Mouse (Mus musculus): ENCODE measurements around the gene Nynrin. TPM values are rescaled to one million over a fixed set of nuclear protein-coding genes. Genes with fewer than 3 reads are reported as not detected.

The Nynrin gene
- polyA plus RNA-seq, 1 experiment from 2014 or later = 9.3 TPM

DNA sequence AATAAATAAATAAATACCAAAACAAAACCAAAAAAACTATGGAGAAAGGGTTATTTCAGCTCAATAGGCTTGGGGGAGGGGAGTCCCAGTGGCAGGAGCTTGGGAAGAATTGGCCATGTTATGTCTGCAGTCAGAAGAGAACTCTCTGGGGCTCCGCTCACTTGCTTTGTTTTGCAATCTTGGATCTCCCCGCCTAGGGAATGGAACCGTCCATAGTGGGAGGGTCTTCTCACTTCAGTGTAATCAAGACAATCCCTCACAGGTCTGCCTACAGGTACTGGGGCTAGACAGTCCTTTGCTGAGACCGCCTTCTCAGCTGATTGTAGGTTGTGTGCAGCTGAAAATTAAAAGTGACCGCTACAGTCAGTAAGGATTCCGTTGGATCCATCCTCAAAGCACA is 15.7 kb downstream of the Nynrin start:
- H3K27ac ChIP-seq = no peak overlapping the region
- H3K4me2 ChIP-seq = no peak overlapping the region
- H3K4me1 ChIP-seq = peaks cover 8% of the 10 kb centered on the region
- ATAC-seq = no peak
- peaks cover 80% of the 10 kb centered on the region for H3K36me3 ChIP-seq (ENCODE audit: poor library complexity, severe bottlenecking)
- WGBS = 97% methylated on average over 6 of the region's 6 CpGs
- H3K27me3 ChIP-seq = no peaks in the 10 kb centered on the region
- H3K4me3 ChIP-seq = no peak overlapping the region
- no peak overlapping the region for H3K9ac ChIP-seq
- no peaks in the 10 kb centered on the region for H3K9me3 ChIP-seq (replicated peaks)

DNA sequence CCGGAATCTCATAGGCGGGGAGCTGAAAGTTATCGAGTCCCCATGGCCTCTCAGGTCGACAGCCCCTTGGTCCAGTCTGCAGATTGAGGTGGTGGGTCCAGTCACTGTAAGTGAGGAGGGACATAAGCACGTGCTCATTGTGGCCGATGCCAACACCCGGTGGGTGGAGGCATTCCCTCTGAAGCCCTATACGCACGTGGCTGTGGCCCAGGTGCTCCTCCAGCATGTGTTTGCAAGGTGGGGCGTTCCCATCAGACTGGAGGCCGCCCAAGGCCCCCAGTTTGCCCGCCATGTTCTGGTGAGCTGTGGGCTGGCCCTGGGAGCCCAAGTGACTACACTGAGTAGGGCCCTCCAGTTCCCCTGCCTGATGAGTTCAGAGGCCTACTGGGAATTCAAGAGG is 18.2 kb downstream of the Nynrin start:
- peaks cover 56% of the 10 kb centered on the region for H3K36me3 ChIP-seq (ENCODE audit: poor library complexity, severe bottlenecking)
- no peak for ATAC-seq
- 93% methylated on average over 12 of the region's 12 CpGs for WGBS

DNA sequence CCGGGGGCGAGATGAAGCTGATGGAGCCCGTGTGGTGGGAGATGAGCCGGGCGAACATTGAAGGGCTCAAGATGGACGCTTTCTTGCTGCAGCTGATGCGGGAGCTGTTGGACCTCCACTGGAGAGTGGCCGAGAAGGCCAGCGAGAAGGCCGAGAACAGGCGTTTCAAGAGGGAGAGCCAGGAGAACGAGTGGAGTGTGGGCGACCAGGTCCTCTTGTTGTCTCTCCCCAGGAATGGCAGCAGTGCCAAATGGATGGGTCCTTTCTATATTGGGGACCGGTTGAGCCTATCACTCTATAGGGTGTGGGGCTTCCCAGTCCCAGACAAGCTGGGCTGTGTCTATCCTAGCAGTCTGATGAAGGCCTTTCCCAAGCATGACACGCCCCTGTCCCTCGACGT is 18.7 kb downstream of the Nynrin start:
- Histone ChIP-seq H3K36me3 (ENCODE audit: poor library complexity, severe bottlenecking) (peaks cover 56% of the 10 kb centered on the region), H3K9me3 (replicated peaks) (no peaks in the 10 kb centered on the region), H3K4me2 (no peak overlapping the region), H3K27ac (no peak overlapping the region), H3K4me1 (peaks cover 8% of the 10 kb centered on the region), H3K4me3 (no peak overlapping the region), H3K27me3 (no peaks in the 10 kb centered on the region), H3K9ac (no peak overlapping the region)
- 91% methylated on average over 17 of the region's 17 CpGs for WGBS
- no peak for ATAC-seq

More for the DNA sequence above, 18.2 kb downstream of the Nynrin start:
- no peak overlapping the region for H3K4me3 ChIP-seq
- H3K9ac ChIP-seq = no peak overlapping the region
- H3K4me1 ChIP-seq = peaks cover 8% of the 10 kb centered on the region
- no peaks in the 10 kb centered on the region for H3K27me3 ChIP-seq
- H3K27ac ChIP-seq = no peak overlapping the region
- H3K9me3 ChIP-seq (replicated peaks) = no peaks in the 10 kb centered on the region
- no peak overlapping the region for H3K4me2 ChIP-seq

DNA sequence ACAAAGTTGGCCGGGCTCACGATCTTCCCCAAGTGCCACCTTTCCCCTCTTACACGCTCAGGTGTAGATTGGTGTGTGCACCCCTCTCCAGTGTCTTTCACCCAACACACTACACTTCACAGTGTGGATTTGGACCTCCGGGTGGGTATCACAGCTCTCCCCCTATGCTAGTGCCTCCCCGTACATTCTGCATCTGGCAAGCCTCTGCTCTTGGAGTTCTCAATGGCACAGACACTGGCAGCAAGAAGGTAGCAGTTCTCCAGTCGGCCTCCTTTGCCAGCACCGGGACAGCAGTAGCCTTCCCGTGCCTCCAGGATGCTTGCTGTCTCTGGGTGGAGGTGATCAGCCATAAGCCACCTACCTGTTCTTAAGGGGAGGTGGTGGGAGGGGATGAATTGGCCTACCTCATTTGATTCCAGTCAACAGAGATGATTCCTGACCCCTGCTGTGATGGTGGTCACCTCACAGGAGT is 19.5 kb downstream of the Nynrin start:
- 82% methylated on average over 8 of the region's 8 CpGs for WGBS
- Histone ChIP-seq H3K27ac (no peak overlapping the region), H3K9ac (peak overlapping the region; percentile 3), H3K4me2 (peak overlapping the region; percentile 49), H3K27me3 (no peaks in the 10 kb centered on the region), H3K4me1 (peaks cover 8% of the 10 kb centered on the region), H3K36me3 (ENCODE audit: poor library complexity, severe bottlenecking) (peaks cover 48% of the 10 kb centered on the region), H3K4me3 (no peak overlapping the region), H3K9me3 (replicated peaks) (no peaks in the 10 kb centered on the region)
- ATAC-seq = peak; percentile 3; the same call in 1 of the 2 replicates

DNA sequence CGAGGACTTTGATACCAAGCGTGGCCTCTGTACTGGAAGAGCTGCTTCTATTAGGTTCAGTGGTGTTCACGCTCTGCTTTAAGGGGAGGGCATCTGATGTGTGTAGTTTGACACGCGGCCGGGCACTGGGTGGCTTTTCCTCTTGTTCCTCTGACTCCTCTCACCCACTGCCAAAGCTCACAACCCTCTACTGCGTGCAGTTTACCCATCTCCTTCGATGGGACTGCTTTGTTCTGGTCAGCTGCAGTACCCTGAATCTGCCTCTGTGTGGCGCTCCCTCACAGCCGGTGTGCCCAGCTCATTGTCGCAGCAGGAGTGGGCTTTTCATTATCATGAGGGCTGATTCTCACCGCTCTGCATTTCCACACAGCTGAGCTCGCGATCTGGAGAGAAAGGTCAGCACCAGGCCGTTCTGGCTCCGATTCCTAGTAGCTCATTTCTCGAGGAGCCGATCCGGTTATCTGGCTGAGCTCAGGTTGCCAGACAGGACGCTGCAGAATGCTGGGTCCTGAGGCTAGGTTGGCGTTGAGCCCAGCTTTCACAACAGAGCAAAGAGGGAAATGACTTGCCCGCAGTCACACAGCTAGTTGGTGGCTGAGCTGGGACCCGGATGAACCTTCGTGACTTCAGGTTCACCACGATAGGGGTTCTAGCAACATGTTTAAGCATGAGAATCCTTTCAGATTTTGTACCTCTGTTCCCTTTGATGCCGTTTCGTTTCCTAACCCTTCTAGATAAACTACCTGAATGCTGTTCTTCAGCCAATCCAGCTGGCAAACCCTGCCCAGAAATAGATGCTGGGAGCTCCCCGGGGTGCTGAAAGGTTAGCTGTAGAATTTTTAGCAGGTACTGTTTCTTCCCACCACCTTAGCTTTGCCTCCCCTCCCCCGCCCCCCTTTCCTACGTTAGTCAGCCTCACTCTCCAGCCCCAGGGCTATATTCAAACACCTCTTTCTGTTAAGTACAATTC is 20.2 kb downstream of the Nynrin start:
- peaks cover 41% of the 10 kb centered on the region for H3K36me3 ChIP-seq (ENCODE audit: poor library complexity, severe bottlenecking)
- H3K27ac ChIP-seq = no peak overlapping the region; the same call in none of the 2 replicates
- WGBS = 15% methylated on average over 30 of the region's 30 CpGs
- peak; percentile 68 for ATAC-seq
- peaks cover 8% of the 10 kb centered on the region for H3K4me1 ChIP-seq
- no peaks in the 10 kb centered on the region for H3K27me3 ChIP-seq
- H3K9ac ChIP-seq = peak overlapping the region; percentile 3
- peak overlapping the region; percentile 49 for H3K4me2 ChIP-seq
- H3K4me3 ChIP-seq = peak overlapping the region; percentile 19; the same call in 1 of the 2 replicates
- no peaks in the 10 kb centered on the region for H3K9me3 ChIP-seq (replicated peaks)

DNA sequence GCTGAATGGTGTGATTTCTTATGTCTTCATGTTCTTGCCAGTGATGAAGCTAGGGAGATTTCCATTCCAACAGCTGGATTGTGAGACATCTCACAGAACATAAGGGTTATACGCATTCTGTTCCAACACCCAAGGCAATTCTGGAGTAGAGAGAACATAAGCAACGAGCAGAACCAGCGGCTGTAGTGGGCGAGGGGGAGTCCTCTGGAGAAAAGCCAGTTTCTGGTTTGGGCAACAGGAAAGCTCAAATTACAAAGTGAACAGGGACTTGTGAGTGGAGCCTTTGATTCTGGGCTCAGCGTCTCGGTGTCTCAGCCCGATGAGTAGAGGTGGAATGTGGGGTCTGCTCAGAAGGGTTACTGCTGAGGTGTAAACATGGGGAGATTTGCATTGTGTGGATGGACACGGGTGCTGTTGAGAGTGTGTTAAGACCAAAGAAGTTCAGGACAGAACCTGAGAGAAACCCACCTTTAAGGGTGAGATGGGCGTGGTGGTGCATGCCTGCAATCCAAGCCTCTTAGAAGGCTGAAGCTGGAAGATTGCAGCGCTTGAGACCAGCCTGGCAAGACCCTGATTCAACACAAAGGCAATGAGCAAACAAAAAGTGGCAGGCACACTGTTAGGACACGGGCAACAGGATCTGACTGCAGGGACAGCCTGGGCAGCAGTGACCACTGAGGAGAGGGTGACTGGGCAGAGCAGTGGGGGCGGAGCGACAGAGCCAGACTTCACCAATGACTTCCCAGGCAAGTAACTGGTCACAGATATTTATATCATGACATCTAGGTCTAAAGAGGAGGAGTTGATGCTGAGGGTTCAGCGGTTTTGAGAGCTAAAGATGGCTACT is 23.9 kb downstream of the Nynrin start:
- no peaks in the 10 kb centered on the region for H3K9me3 ChIP-seq (replicated peaks)
- WGBS = 33% methylated on average over 14 of the region's 14 CpGs
- H3K27ac ChIP-seq = no peak overlapping the region
- H3K4me3 ChIP-seq = no peak overlapping the region
- ATAC-seq = no peak
- H3K9ac ChIP-seq = no peak overlapping the region
- H3K4me1 ChIP-seq = peaks cover 8% of the 10 kb centered on the region
- no peak overlapping the region for H3K4me2 ChIP-seq
- H3K36me3 ChIP-seq (ENCODE audit: poor library complexity, severe bottlenecking) = peaks cover 5% of the 10 kb centered on the region
- no peaks in the 10 kb centered on the region for H3K27me3 ChIP-seq

DNA sequence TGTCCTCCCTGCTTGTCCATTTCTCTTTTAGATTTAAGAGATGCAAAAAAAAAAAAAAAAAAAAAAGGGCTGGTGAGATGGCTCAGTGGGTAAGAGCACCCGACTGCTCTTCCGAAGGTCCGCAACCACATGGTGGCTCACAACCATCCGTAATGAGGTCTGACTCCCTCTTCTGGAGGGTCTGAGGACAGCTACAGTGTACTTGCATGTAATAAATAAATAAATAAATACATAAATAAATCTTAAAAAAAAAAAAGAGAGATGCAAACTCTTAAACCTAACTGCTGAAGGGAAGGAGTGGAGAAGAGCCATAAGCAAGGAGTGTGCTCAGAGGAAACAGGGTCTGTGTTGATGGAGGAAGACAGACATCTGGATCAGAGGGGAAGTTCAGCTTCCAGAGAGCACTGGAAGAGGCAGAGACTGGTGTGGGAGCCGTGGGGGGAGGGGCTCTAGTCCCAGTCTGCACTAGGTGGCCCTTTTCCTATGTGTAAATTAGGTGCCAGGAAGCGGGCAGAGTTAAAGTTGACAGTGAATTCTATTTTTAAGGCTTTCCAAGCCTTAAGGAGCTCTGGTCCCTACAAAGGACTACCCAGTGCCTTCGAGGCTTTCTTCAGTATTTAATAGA is 24.6 kb downstream of the Nynrin start:
- 38% methylated on average over 7 of the region's 7 CpGs for WGBS
- Histone ChIP-seq H3K36me3 (ENCODE audit: poor library complexity, severe bottlenecking) (no peaks in the 10 kb centered on the region), H3K9ac (no peak overlapping the region), H3K4me1 (peaks cover 6% of the 10 kb centered on the region), H3K4me2 (no peak overlapping the region), H3K4me3 (no peak overlapping the region), H3K27ac (no peak overlapping the region), H3K27me3 (no peaks in the 10 kb centered on the region), H3K9me3 (replicated peaks) (no peaks in the 10 kb centered on the region)
- ATAC-seq = no peak

DNA sequence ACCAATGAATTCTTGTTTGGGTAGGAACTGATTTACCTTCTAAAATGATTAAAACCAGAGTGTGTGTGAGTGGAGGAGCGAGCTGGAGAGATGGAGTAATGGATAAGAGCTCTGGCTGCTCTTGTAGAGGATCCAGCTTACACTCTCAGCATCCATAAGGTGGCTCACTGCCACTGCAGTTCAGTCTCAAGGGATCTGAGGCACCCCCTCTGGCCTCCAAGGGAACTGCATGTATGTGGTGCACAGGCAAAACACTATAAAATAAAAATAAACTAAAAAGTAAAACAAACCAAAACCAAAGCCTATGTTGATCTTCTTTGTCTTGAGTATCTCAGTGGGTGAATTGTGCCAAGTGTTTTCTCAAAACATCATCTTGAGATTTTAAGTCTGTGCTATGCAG is 25.8 kb downstream of the Nynrin start:
- H3K4me2 ChIP-seq = no peak overlapping the region
- no peak overlapping the region for H3K4me3 ChIP-seq
- H3K4me1 ChIP-seq = peaks cover 10% of the 10 kb centered on the region
- no peak overlapping the region for H3K9ac ChIP-seq
- no peaks in the 10 kb centered on the region for H3K36me3 ChIP-seq (ENCODE audit: poor library complexity, severe bottlenecking)
- no peak overlapping the region for H3K27ac ChIP-seq
- no peaks in the 10 kb centered on the region for H3K27me3 ChIP-seq
- peak; percentile 52; the same call in 1 of the 2 replicates for ATAC-seq
- H3K9me3 ChIP-seq (replicated peaks) = no peaks in the 10 kb centered on the region
- 32% methylated on average over 1 of the region's 1 CpGs for WGBS

DNA sequence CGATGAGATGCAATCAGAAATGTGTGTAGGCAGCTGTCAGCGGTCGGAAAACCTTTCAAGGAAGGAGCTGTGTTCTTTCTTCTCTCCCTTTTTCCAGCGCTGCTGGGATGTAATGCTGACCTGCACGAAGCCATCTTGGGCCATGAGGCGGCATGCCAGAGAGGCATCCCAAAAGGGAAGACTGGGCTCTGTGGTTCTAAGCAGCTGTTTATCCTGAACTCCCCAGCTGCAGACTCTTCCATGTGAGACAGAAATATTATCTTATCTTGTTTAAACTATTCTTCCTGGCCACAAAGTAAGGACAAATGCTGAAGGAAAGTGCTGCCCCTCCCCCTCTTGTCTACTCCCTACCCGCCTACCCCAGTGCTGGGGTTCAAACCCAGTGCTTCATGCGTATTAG is 27.2 kb downstream of the Nynrin start:
- Histone ChIP-seq H3K9ac (no peak overlapping the region), H3K4me1 (peaks cover 18% of the 10 kb centered on the region), H3K27me3 (no peaks in the 10 kb centered on the region), H3K9me3 (replicated peaks) (no peaks in the 10 kb centered on the region), H3K4me3 (no peak overlapping the region), H3K27ac (no peak overlapping the region), H3K4me2 (no peak overlapping the region), H3K36me3 (ENCODE audit: poor library complexity, severe bottlenecking) (no peaks in the 10 kb centered on the region)
- no peak for ATAC-seq
- WGBS = 88% methylated on average over 8 of the region's 8 CpGs

DNA sequence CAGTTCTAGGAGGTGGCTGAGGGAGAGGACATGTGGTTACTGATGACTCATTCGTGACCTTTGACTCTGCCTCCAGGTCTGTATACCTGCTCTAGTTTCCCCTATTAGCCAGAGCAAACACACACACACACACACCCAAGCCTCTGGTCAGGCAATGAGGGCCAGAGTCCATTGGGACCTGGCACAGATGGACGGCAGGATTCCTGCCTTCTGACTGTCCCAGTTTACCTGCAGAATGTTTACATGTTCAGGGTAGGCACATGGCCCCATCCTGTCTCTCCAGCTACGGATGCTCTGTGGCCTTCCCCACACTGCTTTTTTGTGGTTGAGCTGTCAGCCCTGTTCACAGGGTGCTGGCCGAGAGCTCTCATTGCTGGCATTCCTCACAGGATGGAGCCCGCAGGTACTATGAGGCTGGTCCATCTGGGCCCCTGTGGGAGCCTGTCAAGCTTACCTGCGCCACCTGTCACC is 28.4 kb downstream of the Nynrin start:
- H3K4me3 ChIP-seq = no peak overlapping the region
- no peaks in the 10 kb centered on the region for H3K27me3 ChIP-seq
- H3K4me2 ChIP-seq = no peak overlapping the region
- H3K4me1 ChIP-seq = peaks cover 27% of the 10 kb centered on the region
- H3K36me3 ChIP-seq (ENCODE audit: poor library complexity, severe bottlenecking) = peaks cover 9% of the 10 kb centered on the region
- H3K9me3 ChIP-seq (replicated peaks) = no peaks in the 10 kb centered on the region
- WGBS = 68% methylated on average over 6 of the region's 6 CpGs
- no peak overlapping the region for H3K9ac ChIP-seq
- H3K27ac ChIP-seq = no peak overlapping the region
- no peak for ATAC-seq

DNA sequence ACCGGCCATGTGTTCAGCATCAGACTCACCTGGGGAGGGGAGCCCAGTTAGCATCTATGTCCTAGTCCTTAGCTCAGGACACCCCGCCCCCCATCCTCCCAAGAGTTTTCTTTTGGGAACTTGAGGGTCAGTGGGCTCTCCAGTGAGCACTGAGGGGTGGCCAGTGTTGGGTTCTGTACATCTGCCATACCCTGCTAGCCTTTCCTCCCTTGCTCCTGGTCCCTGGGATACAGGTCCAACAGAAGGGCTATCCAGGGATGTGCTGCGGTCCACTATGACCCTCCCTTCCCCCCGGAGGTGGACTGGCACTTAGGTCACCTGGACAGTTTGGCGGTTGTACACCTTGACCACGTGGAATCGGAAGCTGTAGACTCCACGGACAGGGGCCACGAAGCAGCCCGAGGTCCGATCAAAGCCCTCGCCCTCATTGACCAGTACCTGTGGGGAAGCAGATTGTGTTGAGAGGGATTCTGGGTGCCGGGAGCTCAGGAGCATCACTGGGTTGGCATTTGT is 29.4 kb downstream of the Nynrin start:
- ATAC-seq = no peak
- Histone ChIP-seq H3K36me3 (ENCODE audit: poor library complexity, severe bottlenecking) (peaks cover 19% of the 10 kb centered on the region), H3K4me2 (no peak overlapping the region), H3K27me3 (no peaks in the 10 kb centered on the region), H3K27ac (no peak overlapping the region), H3K4me3 (no peak overlapping the region), H3K9ac (no peak overlapping the region), H3K4me1 (peaks cover 27% of the 10 kb centered on the region), H3K9me3 (replicated peaks) (no peaks in the 10 kb centered on the region)
- WGBS = 95% methylated on average over 13 of the region's 13 CpGs

All from forebrain, embryonic 13.5 days (tissue).